In genomic region chr1:36612362-36612761, GRCm38 (mm10) we compare ENCODE assay signal across 13 mouse cellular contexts. TPM values are rescaled to one million over a fixed set of nuclear protein-coding genes. Genes with fewer than 3 reads are reported as not detected.
A peak's percentile ranks its signal among the peaks of the same experiment; 100 is the strongest.
DNase-seq lines count a peak whose midpoint lies in the region; ATAC-seq and TF ChIP-seq lines count a peak whose summit lies in the region.
"Had no signal": no experiment of that assay in that cellular context is flagged by ENCODE, and none has a peak within 500 bp of the region (broad histone marks: within the 10 kb centered on the region; RNA-seq: fewer than 3 reads in every experiment).

No protein-coding gene starts in this region.

- H3K27ac ChIP-seq in forebrain, postnatal 0 days (ENCODE audit: low read depth, low read length) = no peak overlapping the region
- no peak overlapping the region for H3K27ac ChIP-seq in forebrain, embryonic 13.5 days
- H3K27ac ChIP-seq in hindbrain, embryonic 10.5 days = 0 out of 2 replicates have a peak overlapping the region, but pooled peaks have one; percentile 54
- no peak overlapping the region for H3K27ac ChIP-seq in hindbrain, embryonic 16.5 days (ENCODE audit: low read depth, low read length)
- H3K27ac ChIP-seq in bone marrow macrophage, adult 2 months (ENCODE audit: insufficient read depth, low read depth, low read length) = peak overlapping the region; percentile 55
- H3K27ac ChIP-seq: liver, embryonic 15.5 days; neural tube, embryonic 12.5 days had no signal

- 0 out of 2 replicates have a peak, but pooled peaks have one; percentile 4 for ATAC-seq in forebrain, postnatal 0 days
- no peak for ATAC-seq in forebrain, embryonic 13.5 days
- no peak for ATAC-seq in hindbrain, embryonic 16.5 days

- H3K4me2 ChIP-seq in forebrain, postnatal 0 days (ENCODE audit: low read depth) = no peak overlapping the region
- H3K4me2 ChIP-seq in forebrain, embryonic 13.5 days = no peak overlapping the region
- H3K4me2 ChIP-seq in hindbrain, embryonic 16.5 days (ENCODE audit: low read length) = no peak overlapping the region
- H3K4me2 ChIP-seq: liver, embryonic 15.5 days; neural tube, embryonic 12.5 days had no signal

- H3K4me1 ChIP-seq in forebrain, postnatal 0 days (ENCODE audit: insufficient read depth) = peaks cover 3% of the 10 kb centered on the region; the same call in 1 of the 2 replicates
- H3K4me1 ChIP-seq in forebrain, embryonic 13.5 days = peaks cover 7% of the 10 kb centered on the region; the same call in 1 of the 2 replicates
- H3K4me1 ChIP-seq in hindbrain, embryonic 10.5 days (replicated peaks) = peaks cover 12% of the 10 kb centered on the region; the same call in 1 of the 2 replicates
- no peaks in the 10 kb centered on the region; the same call in 1 of the 2 replicates for H3K4me1 ChIP-seq in hindbrain, embryonic 16.5 days (ENCODE audit: control insufficient read depth, insufficient read depth, low read depth, low read length)
- H3K4me1 ChIP-seq in bone marrow macrophage, adult 2 months (ENCODE audit: control insufficient read depth, insufficient read depth, low read length) = peaks cover 31% of the 10 kb centered on the region
- H3K4me1 ChIP-seq: liver, embryonic 15.5 days had no signal

- DNase-seq in forebrain, postnatal 0 days = no peak
- DNase-seq in hindbrain, embryonic 10.5 days (ENCODE audit: low spot score) = no peak
- DNase-seq in heart, postnatal 14 days = peak; percentile 38 to 44
- DNase-seq in adrenal gland, adult 18-20 months (ENCODE audit: low spot score in 2 of 2) = no peak
- DNase-seq in cerebellum, postnatal 36 days = no peak
- DNase-seq: cerebellum, adult 11-12 months; lung, postnatal 36 days; midbrain, embryonic 14.5 days had no signal

- intact Hi-C loops in heart, postnatal 14 days (cut with DNase I) = loop anchor here (2.0 kb wide), 1 partner anchor 56 kb away; no protein-coding TSS in a partner anchor

- no peaks in the 10 kb centered on the region for H3K36me3 ChIP-seq in forebrain, postnatal 0 days (ENCODE audit: insufficient read depth)
- H3K36me3 ChIP-seq in forebrain, embryonic 13.5 days (ENCODE audit: poor library complexity, severe bottlenecking) = no peaks in the 10 kb centered on the region
- no peaks in the 10 kb centered on the region for H3K36me3 ChIP-seq in hindbrain, embryonic 10.5 days
- no peaks in the 10 kb centered on the region for H3K36me3 ChIP-seq in hindbrain, embryonic 16.5 days (ENCODE audit: control insufficient read depth, insufficient read depth, low read length)
- H3K36me3 ChIP-seq: liver, embryonic 15.5 days; neural tube, embryonic 12.5 days had no signal

- WGBS in forebrain, postnatal 0 days = 72% methylated on average over 6 of the region's 6 CpGs
- 81% methylated on average over 6 of the region's 6 CpGs for WGBS in forebrain, embryonic 13.5 days
- WGBS in hindbrain, embryonic 10.5 days = 82% methylated on average over 6 of the region's 6 CpGs
- 88% methylated on average over 6 of the region's 6 CpGs for WGBS in hindbrain, embryonic 16.5 days

- no peaks in the 10 kb centered on the region for H3K9me3 ChIP-seq in forebrain, postnatal 0 days (ENCODE audit: low read length)
- H3K9me3 ChIP-seq in forebrain, embryonic 13.5 days (replicated peaks) = no peaks in the 10 kb centered on the region
- H3K9me3 ChIP-seq in hindbrain, embryonic 10.5 days = no peaks in the 10 kb centered on the region
- no peaks in the 10 kb centered on the region for H3K9me3 ChIP-seq in hindbrain, embryonic 16.5 days (ENCODE audit: control insufficient read depth, low read length)
- H3K9me3 ChIP-seq: liver, embryonic 15.5 days; neural tube, embryonic 12.5 days had no signal

- H3K27me3 ChIP-seq in forebrain, postnatal 0 days (ENCODE audit: insufficient read depth, low read length) = no peaks in the 10 kb centered on the region
- H3K27me3 ChIP-seq in forebrain, embryonic 13.5 days = no peaks in the 10 kb centered on the region
- H3K27me3 ChIP-seq in hindbrain, embryonic 10.5 days (ENCODE audit: insufficient read depth, poor library complexity, severe bottlenecking) = no peaks in the 10 kb centered on the region
- H3K27me3 ChIP-seq in hindbrain, embryonic 16.5 days (replicated peaks; ENCODE audit: control insufficient read depth, insufficient read depth, low read length) = no peaks in the 10 kb centered on the region
- H3K27me3 ChIP-seq: liver, embryonic 15.5 days; neural tube, embryonic 12.5 days had no signal

- no peak overlapping the region for H3K4me3 ChIP-seq in forebrain, postnatal 0 days (ENCODE audit: low read depth, low read length)
- H3K4me3 ChIP-seq in forebrain, embryonic 13.5 days = no peak overlapping the region
- H3K4me3 ChIP-seq in hindbrain, embryonic 10.5 days = no peak overlapping the region
- H3K4me3 ChIP-seq in hindbrain, embryonic 16.5 days (ENCODE audit: low read length) = no peak overlapping the region
- no peak overlapping the region for H3K4me3 ChIP-seq in bone marrow macrophage, adult 2 months (ENCODE audit: insufficient read depth, low read length)
- H3K4me3 ChIP-seq: liver, embryonic 15.5 days; neural tube, embryonic 12.5 days had no signal

- no peak overlapping the region for H3K9ac ChIP-seq in forebrain, postnatal 0 days
- no peak overlapping the region for H3K9ac ChIP-seq in forebrain, embryonic 13.5 days
- no peak overlapping the region for H3K9ac ChIP-seq in hindbrain, embryonic 16.5 days (ENCODE audit: low read depth, low read length)
- H3K9ac ChIP-seq: liver, embryonic 15.5 days had no signal

- TF ChIP-seq POLR2A in bone marrow macrophage, adult 2 months (IDR thresholded peaks at IDR 0.05; ENCODE audit: borderline replicate concordance, low read depth, low read length) = no peak

- TF ChIP-seq CTCF in forebrain, postnatal 0 days (IDR thresholded peaks at IDR 0.05; ENCODE audit: low read depth) = no peak
- no peak for TF ChIP-seq CTCF in bone marrow macrophage, adult 2 months (IDR thresholded peaks at IDR 0.05; ENCODE audit: low read depth, low read length)

RNA-seq across cellular contexts. Expression of gene Sema4c, which starts 54.2 kb away (rescaled TPM):
- 32.8 and 39.1 TPM in 2 replicates for total RNA-seq in forebrain, postnatal 0 days (2014; rRNA removed)
- 17.3 and 24.1 TPM in 2 replicates for polyA plus RNA-seq in forebrain, postnatal 0 days (2015; fragmentation: Nextera tagmentation; extraction: Ambion mirVana)
- polyA plus RNA-seq in forebrain, embryonic 13.5 days (2015; fragmentation: Nextera tagmentation; extraction: Ambion mirVana) = 27.3 and 30.7 TPM in 2 replicates
- polyA plus RNA-seq in hindbrain, embryonic 10.5 days (2016; fragmentation: Nextera tagmentation; extraction: Ambion mirVana) = 25.4 and 29.6 TPM in 2 replicates
- 19.1 and 21.2 TPM in 2 replicates for polyA plus RNA-seq in hindbrain, embryonic 16.5 days (2015; fragmentation: Nextera tagmentation; extraction: Ambion mirVana)
- 1.3 and 2.4 TPM in 2 replicates for polyA plus RNA-seq in bone marrow macrophage, adult 2 months (2012; ENCODE audit: insufficient read depth, insufficient read length, missing spikeins)
- 10 to 100 TPM; 19.4 to 20.0 TPM for total RNA-seq in heart, postnatal 14 days (2021)
- 10 to 100 TPM; 13.7 to 15.8 TPM for total RNA-seq in adrenal gland, adult 18-20 months (2021)

Comparison
In these comparisons a context has a peak if more than half of its experiments do, and no peak if none do; other contexts are left out.
1. H3K27ac ChIP-seq: peak in hindbrain, embryonic 10.5 days (single experiment) and bone marrow macrophage, adult 2 months (single experiment); none in forebrain, postnatal 0 days (single experiment), forebrain, embryonic 13.5 days (single experiment) and hindbrain, embryonic 16.5 days (single experiment).
2. DNase-seq: peak in heart, postnatal 14 days (2 of 2); none in forebrain, postnatal 0 days (single experiment), hindbrain, embryonic 10.5 days (single experiment), adrenal gland, adult 18-20 months (0 of 2) and cerebellum, postnatal 36 days (0 of 2).